Mouse (Mus musculus) c-Kit-negative CD71-positive TER-119-positive erythroid progenitor cells, embryonic 14.5 days (primary cell): Measurements from ENCODE around the gene Cdca4.
"Not testable (repeated sequence)": the region's sequence is repeated elsewhere in the genome, so short reads cannot be mapped to it uniquely, and the experiment has no call there.

Experiments
- DNase-seq: peaks from one replicate; pipeline ENCODE4 v3.0.0-alpha.2; 2013; ENCODE audit warnings: low read depth, low spot score

Gene Cdca4

GRCm38 (mm10) chr12:112857021-112857925 is 28.1 kb upstream of the Cdca4 start:
- no peak for DNase-seq

- DNase-seq, result no peak
Observed at GRCm38 (mm10) chr12:112856338-112856737, 27.1 kb upstream of the Cdca4 start.

GRCm38 (mm10) chr12:112854610-112855333 is 25.5 kb upstream of the Cdca4 start:
- DNase-seq, result no peak

GRCm38 (mm10) chr12:112853050-112853729 is 24.0 kb upstream of the Cdca4 start:
- DNase-seq, result no peak

GRCm38 (mm10) chr12:112851116-112851515 is 21.9 kb upstream of the Cdca4 start:
- DNase-seq, result no peak

- no peak for DNase-seq
Observed at GRCm38 (mm10) chr12:112850344-112850743, 21.1 kb upstream of the Cdca4 start.

- no peak for DNase-seq
Observed at GRCm38 (mm10) chr12:112849235-112850022, 20.2 kb upstream of the Cdca4 start.

- DNase-seq, result no peak
Observed at GRCm38 (mm10) chr12:112847880-112848279, 18.7 kb upstream of the Cdca4 start.

GRCm38 (mm10) chr12:112843803-112844202 is 14.6 kb upstream of the Cdca4 start:
- DNase-seq, result peak; percentile 57

GRCm38 (mm10) chr12:112842128-112842527 is 12.9 kb upstream of the Cdca4 start:
- DNase-seq, result not testable (repeated sequence)

- not testable (repeated sequence) for DNase-seq
Observed at GRCm38 (mm10) chr12:112841338-112841892, 12.2 kb upstream of the Cdca4 start.

- no peak for DNase-seq
Observed at GRCm38 (mm10) chr12:112840209-112841086, 11.2 kb upstream of the Cdca4 start.

- DNase-seq, result no peak
Observed at GRCm38 (mm10) chr12:112835046-112835445, 5.8 kb upstream of the Cdca4 start.

- no peak for DNase-seq
Observed at GRCm38 (mm10) chr12:112833527-112833926, 4.3 kb upstream of the Cdca4 start.

- DNase-seq, result no peak
Observed at GRCm38 (mm10) chr12:112832411-112832810, 3.2 kb upstream of the Cdca4 start.

- DNase-seq, result no peak
Observed at GRCm38 (mm10) chr12:112830570-112830969, 1.3 kb upstream of the Cdca4 start.

- no peak for DNase-seq
Observed at GRCm38 (mm10) chr12:112830141-112830540, 918 bp upstream of the Cdca4 start.

- no peak for DNase-seq
Observed at GRCm38 (mm10) chr12:112828501-112829243, 551 bp downstream of the Cdca4 start.

GRCm38 (mm10) chr12:112825901-112826300 is 3.3 kb downstream of the Cdca4 start:
- no peak for DNase-seq
